Mouse (Mus musculus): Measurements from ENCODE around the gene Olfr372.
"Not testable (repeated sequence)": the region's sequence is repeated elsewhere in the genome, so short reads cannot be mapped to it uniquely, and the experiment has no call there.

DNA sequence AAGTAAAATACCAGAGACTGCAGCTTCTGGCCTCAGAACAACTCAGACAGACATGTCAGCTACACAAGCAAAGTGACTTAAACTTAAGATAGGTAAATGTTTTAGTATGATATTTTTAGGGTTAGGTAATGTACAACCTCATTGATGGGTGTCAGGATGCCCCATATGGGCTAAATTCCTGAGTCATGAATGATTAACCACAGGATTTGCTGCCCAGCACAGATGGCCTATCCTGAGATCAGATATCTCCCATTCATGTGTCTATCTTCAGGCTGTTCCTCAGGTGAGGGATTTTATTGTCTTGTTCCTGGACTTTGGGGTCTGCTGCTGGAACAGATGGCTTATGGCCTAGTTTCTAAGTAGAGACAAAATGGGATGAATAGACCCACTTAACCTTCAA is 13.6 kb downstream of the Olfr372 start:
- not testable (repeated sequence) for TF ChIP-seq POLR2A (IDR thresholded peaks at IDR 0.05; ENCODE audit: low read depth, low read length); CTCF (conservative IDR thresholded peaks at IDR 0.05; ENCODE audit: insufficient read depth, insufficient read length, low read depth, low read length)

Measured in kidney, adult 2 months (tissue).